Mouse (Mus musculus) layer of hippocampus, adult 18-20 months (tissue): ENCODE measurements around the gene Dagla. TPM values are rescaled to one million over a fixed set of nuclear protein-coding genes. Genes with fewer than 3 reads are reported as not detected.

Source experiments
- DNase-seq, 2 experiments: peaks; one replicate each; pipeline ENCODE4 v3.0.0; 2022; ENCODE audit warnings: low spot score in 2 of 2
- total RNA-seq, 2 experiments: library from RNA; stranded (reverse); gene quantifications; 2 replicates each; pipeline ENCODE4 v1.2.3; 2021

Gene Dagla
- total RNA-seq, 2 experiments from 2014 or later, result 107 to 118 TPM

DNA sequence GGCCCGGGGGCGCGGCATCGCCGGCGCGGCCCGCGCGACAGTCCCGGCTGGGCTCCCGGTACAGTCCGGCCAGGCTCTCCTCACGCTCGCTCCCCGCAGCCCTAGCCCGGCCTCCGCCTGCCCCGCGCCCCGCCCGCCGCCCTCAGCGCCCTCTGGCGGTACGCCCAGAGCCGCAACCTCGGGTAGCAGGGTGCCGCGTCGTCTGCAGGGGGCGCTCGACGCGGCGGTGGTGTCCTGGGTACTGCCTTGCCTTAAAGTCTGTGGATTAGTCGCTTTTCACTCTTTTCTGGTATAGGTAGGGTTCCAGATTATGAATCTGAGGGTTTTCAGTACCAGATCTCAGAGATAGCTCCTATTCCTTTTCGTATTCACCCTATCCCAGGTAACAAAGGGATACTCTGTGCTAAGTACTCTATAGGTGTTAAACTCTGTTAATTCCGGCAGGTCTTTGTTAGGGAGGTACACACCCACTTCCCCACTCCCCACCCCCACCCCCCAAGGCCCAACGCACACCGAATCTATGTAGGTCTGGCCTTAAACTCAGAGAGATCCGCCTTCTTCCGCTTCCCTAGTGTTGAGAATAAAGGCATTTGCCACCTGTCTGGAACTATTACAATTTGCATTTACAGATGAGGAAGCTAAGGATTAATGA lies 63.9 kb downstream of the Dagla start, which contains the start of gene Myrf:
Gene Myrf (minus strand): TSS at position 95 of the 652 bp plus-strand sequence.
- peak; percentile 62 to 79 for DNase-seq

DNA sequence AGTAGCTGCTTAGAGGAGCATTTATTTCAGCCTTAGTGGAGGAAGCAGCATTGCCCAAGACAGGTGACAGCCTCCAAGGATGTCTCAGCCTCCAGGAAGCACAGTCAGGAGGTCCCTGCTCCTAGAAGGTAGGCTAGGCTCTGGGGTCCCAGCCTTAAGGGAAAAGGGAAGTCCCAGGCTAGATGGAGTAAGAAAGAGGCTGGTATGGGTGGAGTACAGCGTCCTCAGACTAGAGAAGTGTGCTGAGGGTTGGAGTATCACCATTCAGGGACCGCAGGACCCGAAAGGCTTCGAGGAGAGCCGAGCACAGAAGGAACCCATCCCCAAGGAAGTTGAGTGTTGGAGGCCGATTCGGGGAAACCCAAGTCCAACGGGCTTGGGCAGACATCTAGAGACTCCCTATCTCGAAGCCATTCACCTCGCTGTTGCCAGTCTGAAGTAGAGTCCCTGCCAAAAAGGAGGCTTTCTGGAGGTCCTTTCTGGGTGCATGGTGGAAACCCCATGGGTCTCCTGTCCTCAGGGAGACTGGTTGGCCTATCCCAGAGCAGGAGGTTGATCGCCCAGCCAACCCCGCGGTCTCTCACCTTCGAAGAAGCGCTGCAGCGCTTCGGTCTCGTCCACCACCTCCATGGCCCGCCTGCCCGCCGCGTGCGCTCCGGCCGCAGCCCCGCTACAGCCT lies 64.6 kb downstream of the Dagla start:
- no peak for DNase-seq

- DNase-seq, result no peak
Observed at GRCm38 (mm10) chr19:10239419-10239818, 65.3 kb downstream of the Dagla start.

GRCm38 (mm10) chr19:10238477-10238876 lies 66.2 kb downstream of the Dagla start:
- no peak for DNase-seq

GRCm38 (mm10) chr19:10235784-10236565 lies 68.7 kb downstream of the Dagla start:
- no peak for DNase-seq

DNA sequence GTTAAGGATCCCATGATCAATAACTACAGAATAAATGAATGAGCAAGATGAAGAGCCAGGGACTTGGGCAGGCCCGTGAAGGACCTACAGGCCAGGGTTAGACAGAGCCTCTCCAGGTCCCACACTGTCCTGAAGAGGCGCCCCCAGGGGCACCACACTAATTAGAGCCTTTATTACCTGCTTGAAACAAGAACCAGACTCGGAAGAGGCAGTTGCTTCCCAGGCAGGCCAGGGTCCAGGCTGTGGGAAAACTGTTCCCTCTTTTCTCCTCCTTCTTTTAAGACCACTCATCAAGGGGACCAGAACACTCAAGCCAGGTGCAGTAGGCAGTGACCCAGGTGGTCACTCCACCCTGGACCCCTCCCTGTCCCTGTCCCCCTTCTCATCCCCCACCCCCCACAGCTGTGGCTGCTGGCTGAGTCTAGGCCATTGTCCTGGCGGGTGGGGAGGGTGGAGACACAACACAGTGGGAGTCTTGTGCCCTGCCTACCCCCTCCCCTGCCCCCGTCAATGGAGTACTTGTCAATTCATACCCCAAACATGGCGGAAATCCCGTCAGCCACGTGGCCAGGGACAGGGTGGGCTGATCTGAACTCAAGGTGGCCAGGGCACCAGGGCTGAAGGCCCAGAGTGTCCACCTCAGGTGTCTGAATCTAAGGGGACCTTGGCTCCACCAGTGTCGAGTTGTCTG lies 72.2 kb downstream of the Dagla start:
- peak in 1 of 2 experiments; percentile 60 for DNase-seq

DNA sequence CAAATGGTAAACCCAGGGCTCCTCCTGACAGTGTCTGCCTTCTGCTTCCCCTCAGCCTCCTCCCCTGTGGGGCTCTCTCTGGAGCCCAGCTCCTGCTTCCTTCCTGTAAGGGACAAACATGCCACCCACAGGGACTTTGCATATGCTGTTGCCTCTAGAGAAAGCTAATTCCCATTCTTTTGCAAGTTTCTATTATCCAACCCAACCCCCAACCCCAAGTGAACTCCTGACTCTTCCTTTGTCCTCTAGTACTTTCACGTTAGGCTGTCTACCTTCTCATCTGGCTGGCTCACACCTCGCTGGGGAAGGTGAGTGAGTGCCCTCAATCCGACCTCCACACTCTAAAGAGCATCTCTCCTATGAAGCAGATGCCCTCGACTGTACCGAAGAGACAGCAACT lies 72.8 kb downstream of the Dagla start:
- DNase-seq, result peak in 1 of 2 experiments; percentile 44

- DNase-seq, result no peak
Observed at GRCm38 (mm10) chr19:10231016-10231415, 73.7 kb downstream of the Dagla start.

DNA sequence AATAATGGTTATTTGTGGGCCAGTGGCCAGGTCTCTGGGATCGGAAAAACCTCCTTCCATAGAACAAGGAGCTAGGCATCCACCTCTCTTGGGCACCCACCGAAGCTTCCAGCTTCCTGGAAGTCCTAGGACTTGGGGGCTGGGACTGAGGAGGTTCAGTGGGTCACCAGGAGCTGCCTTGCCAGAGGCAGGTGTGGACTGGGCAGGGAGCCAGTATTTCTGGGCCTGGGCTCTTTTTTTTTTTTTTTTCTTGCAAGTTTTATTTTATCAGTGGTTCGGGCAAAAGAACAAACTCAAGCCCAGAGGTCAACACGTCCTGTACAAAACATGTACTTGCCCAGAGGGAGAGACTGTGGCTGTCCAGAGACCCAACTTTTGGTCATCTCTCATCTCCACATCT lies 78.9 kb downstream of the Dagla start:
- no peak for DNase-seq

DNA sequence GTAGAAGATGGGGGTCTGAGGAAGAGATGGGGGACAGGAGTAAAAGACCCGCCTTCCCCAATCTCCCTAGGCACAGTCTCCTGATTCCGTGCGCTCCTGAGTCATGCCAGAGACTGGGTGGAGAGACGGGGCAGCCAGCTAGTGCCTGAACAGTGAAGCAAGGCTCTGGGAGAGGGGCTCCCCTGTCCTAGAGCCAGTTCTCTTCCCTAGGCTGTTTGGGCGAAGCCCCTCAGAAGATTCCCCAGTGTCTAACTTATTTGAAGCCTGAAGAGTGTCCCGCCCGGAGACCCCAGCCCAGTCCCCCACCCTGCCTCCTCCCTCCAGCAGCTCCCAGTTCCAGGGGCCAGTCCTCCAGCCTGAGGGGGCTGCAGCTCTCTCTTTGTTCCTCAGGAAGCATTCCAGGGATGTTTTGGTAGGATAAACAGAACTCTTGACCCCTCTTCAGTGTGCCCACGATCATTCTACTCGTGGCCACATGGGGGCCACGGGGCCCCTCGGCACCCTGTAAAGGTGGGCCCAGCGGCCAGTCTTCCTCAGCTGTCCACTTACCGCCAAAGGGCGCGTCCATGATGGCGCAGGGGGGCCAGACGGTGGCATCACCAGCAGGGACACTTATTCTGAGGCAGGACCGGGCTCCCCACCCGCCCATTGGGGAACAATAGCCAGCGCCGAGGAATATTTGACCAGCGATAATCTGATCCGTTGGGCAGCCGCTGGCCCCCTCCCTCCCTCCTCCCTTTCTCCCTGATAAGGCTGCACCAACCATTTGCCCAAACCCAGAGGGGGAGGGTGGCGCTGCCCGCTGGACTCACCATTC lies 79.8 kb downstream of the Dagla start:
- DNase-seq, result no peak

DNA sequence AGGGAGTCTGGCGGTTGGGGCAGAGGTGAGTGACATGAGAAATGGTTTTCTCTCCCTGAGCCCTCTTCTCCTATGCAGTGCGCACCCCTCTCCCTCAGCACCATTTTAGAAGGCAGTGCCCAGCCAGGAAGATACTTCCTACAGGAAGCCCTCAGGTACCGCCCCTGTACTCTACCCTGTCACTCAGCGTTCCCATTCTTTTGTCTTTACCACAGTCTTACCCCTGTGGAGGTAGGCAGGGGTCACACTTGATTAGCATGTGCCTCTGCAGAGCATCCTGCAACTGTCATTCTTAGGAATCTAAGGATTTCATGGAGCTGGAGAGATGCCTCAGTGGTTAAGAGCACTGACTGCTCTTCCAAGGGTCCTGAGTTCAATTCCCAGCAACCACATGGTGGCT lies 81.1 kb downstream of the Dagla start:
- no peak for DNase-seq

GRCm38 (mm10) chr19:10222656-10223055 lies 82.0 kb downstream of the Dagla start:
- DNase-seq, result no peak

DNA sequence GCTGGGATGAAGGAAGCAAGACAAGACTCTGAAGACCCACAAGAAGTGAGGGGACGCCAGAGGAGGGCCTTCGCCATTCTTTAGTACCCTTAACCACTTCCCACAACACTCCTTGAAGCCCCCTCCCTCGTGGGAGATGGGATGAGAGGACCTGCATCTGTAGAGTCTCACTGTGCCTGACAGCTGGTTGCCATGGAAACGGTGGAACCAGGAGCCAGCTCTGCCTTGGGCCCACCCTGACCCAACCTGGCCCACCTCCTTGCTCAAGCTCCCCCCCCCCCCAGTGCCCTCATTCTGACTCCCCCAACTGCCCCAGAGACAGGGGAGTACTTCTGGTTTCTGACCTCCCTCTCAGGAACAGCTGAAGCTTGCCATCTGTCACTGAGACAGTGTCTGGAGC lies 83.1 kb downstream of the Dagla start:
- DNase-seq, result no peak

DNA sequence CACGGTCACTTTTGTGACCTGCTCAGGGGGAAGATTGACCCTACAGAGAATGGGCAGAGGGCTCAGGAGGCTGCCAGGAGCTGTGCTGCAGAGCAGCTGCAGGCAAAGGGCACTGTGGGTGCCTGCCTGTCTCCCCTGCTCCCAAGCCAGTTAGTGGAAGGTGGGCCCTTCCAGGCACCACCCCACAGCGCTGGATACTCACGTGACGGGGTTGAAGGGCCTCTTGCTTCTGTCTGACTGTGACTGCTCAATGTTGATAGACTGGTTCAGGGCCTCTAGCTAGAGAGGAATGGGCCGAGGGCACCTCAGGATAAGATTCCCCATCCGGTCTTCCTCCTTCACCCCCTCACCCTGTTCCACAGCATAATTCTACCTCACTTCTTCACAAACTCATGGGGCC lies 85.1 kb downstream of the Dagla start:
- DNase-seq, result no peak

- DNase-seq, result peak; percentile 42 to 74
Observed at GRCm38 (mm10) chr19:10219108-10219507, 85.6 kb downstream of the Dagla start.

DNA sequence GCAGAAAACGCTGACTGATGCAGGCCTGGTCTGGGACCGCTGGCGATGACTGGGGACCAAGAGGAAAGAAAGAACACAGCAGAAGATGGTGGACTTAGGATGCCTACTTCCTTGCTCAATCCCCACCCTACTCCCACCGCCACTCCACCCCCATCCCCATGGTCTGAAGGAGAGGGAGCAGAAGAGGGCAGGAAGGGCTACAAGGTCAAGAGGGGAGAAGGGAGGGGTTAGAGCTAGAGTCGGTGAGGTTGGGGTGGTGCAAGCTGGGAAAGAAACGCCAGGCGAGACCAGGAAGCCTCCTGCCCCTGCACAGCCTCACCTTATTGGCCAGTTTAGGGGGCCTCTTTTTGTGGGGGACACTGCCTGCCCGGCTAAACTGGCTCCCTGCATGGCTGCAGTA lies 88.6 kb downstream of the Dagla start:
- no peak for DNase-seq

DNA sequence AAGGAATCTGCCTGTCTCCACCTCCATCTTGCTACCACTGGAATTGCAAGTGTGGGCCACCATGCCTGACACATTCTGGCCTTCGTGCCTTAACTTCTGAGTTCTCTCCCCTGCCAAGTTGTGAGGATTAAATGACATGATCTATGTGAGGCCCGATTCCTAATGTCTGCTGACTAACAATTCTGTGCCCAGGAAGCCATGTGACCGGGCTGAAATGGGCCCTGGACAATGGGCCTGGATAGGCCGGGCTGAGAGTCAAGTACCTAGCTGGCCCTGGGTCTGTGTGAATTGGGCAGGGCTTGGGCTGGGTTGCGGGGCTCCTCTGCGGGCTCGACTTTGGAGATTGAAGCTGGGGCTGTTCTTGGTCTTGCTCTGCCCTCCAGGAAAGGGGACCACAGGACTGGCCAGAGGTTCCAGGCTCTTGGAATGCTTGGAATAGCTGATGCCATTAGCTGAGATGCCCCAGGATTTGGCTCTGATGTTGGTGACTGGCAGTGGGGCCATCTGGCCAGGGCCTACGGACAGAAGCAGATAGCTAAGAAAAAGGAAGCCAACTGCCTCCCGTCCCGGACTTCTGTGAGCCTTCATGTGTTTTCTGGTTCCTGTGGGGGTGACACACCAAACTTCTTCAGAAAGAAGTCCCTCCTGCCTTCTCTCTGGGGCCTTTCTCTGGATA lies 90.7 kb downstream of the Dagla start:
- DNase-seq, result no peak

GRCm38 (mm10) chr19:10210885-10211284 lies 93.8 kb downstream of the Dagla start:
- DNase-seq, result no peak

- no peak for DNase-seq
Observed at GRCm38 (mm10) chr19:10208851-10209250, 95.8 kb downstream of the Dagla start.

GRCm38 (mm10) chr19:10205051-10205450 lies 99.6 kb downstream of the Dagla start:
- peak in 1 of 2 experiments; percentile 27 for DNase-seq
